Mouse (Mus musculus) ES-Bruce4 (cell line): ENCODE results near the gene Tbc1d16. TPM values are rescaled to one million over a fixed set of nuclear protein-coding genes. Genes with fewer than 3 reads are reported as not detected.

Experiments
- H3K27ac ChIP-seq: 2 replicates; pipeline ENCODE4 v1.5.1; 2012; ENCODE audit warnings: low read length, inconsistent platforms; ENCODE audit not compliant: insufficient read depth
- H3K27me3 ChIP-seq: 2 replicates; pipeline ENCODE4 v1.6.1; 2012; ENCODE audit warnings: mild to moderate bottlenecking, low read length, inconsistent platforms; ENCODE audit not compliant: control insufficient read depth, poor library complexity, insufficient read depth, severe bottlenecking
- H3K36me3 ChIP-seq: 2 replicates; pipeline ENCODE4 v1.6.1; 2012; ENCODE audit warnings: inconsistent platforms, mild to moderate bottlenecking, low read length, moderate library complexity; ENCODE audit not compliant: control insufficient read depth, poor library complexity, insufficient read depth, severe bottlenecking
- H3K4me1 ChIP-seq: one replicate; pipeline ENCODE4 v1.8.1; 2011; ENCODE audit warnings: low read length; ENCODE audit not compliant: control insufficient read depth, insufficient read depth
- H3K4me3 ChIP-seq: 2 replicates; pipeline ENCODE4 v1.5.1; 2011; ENCODE audit warnings: low read depth, mild to moderate bottlenecking, low read length
- H3K9ac ChIP-seq: 2 replicates; pipeline ENCODE4 v1.6.1; 2012; ENCODE audit warnings: low read depth, mild to moderate bottlenecking, inconsistent platforms; ENCODE audit not compliant: poor library complexity, severe bottlenecking
- H3K9me3 ChIP-seq: replicated peaks from 2 replicates; pipeline ENCODE4 v1.6.1; 2012; ENCODE audit warnings: mild to moderate bottlenecking, low read length, inconsistent platforms; ENCODE audit not compliant: control insufficient read depth, poor library complexity, insufficient read depth, severe bottlenecking
- CTCF ChIP-seq: IDR thresholded peaks from one replicate; pipeline ENCODE4 v1.8.1; 2011; ENCODE audit warnings: low read depth, low read length
- EP300 ChIP-seq: IDR thresholded peaks from 2 replicates; pipeline ENCODE4 v1.6.1; 2011; ENCODE audit warnings: low read depth, low read length; ENCODE audit not compliant: insufficient read depth
- POLR2A ChIP-seq: IDR thresholded peaks from one replicate; pipeline ENCODE4 v1.8.1; 2011; ENCODE audit warnings: low read length; ENCODE audit not compliant: insufficient read depth
- polyA plus RNA-seq: library from polyadenylated mRNA; stranded (reverse); fragments of >200 nt; gene quantifications from 2 replicates; pipeline ENCODE4 v1.2.4, GENCODE M21; 2011; ENCODE audit warnings: low read depth; ENCODE audit not compliant: missing spikeins, insufficient read depth, insufficient read length

Gene Tbc1d16
- polyA plus RNA-seq, 1 experiment = 15.9 TPM

- H3K4me3 ChIP-seq = no peak overlapping the region
- TF ChIP-seq CTCF (no peak), EP300 (no peak)
- H3K9me3 ChIP-seq = no peaks in the 10 kb centered on the region
- no peaks in the 10 kb centered on the region for H3K27me3 ChIP-seq
- H3K9ac ChIP-seq = no peak overlapping the region
- no peaks in the 10 kb centered on the region for H3K36me3 ChIP-seq
- no peak overlapping the region for H3K27ac ChIP-seq
- peaks cover 4% of the 10 kb centered on the region for H3K4me1 ChIP-seq
These were observed 36.7 kb downstream of the Tbc1d16 start for GRCm38 (mm10) chr11:119191606-119192081.

GRCm38 (mm10) chr11:119190498-119190897, 37.8 kb downstream of the Tbc1d16 start:
- Histone ChIP-seq H3K27me3 (no peaks in the 10 kb centered on the region), H3K4me1 (peaks cover 4% of the 10 kb centered on the region), H3K9ac (no peak overlapping the region), H3K27ac (no peak overlapping the region), H3K36me3 (no peaks in the 10 kb centered on the region), H3K4me3 (no peak overlapping the region), H3K9me3 (no peaks in the 10 kb centered on the region)
- TF ChIP-seq CTCF (peak; percentile 68), POLR2A (no peak)

- no peak overlapping the region for H3K9ac ChIP-seq
- H3K27ac ChIP-seq = no peak overlapping the region
- peaks cover 5% of the 10 kb centered on the region for H3K4me1 ChIP-seq
- TF ChIP-seq CTCF (no peak), POLR2A (no peak), EP300 (no peak)
- H3K36me3 ChIP-seq = no peaks in the 10 kb centered on the region
- H3K4me3 ChIP-seq = no peak overlapping the region
- H3K9me3 ChIP-seq = no peaks in the 10 kb centered on the region
- no peaks in the 10 kb centered on the region for H3K27me3 ChIP-seq
These were observed 39.0 kb downstream of the Tbc1d16 start for GRCm38 (mm10) chr11:119189319-119189718.

- Histone ChIP-seq H3K9ac (no peak overlapping the region), H3K27ac (no peak overlapping the region), H3K27me3 (no peaks in the 10 kb centered on the region), H3K4me1 (peaks cover 8% of the 10 kb centered on the region), H3K36me3 (no peaks in the 10 kb centered on the region), H3K4me3 (no peak overlapping the region), H3K9me3 (no peaks in the 10 kb centered on the region)
- TF ChIP-seq CTCF (no peak), POLR2A (no peak), EP300 (no peak)
These were observed 39.9 kb downstream of the Tbc1d16 start for GRCm38 (mm10) chr11:119188389-119188788.

- Histone ChIP-seq H3K4me1 (peaks cover 8% of the 10 kb centered on the region), H3K36me3 (no peaks in the 10 kb centered on the region), H3K27ac (no peak overlapping the region), H3K9me3 (no peaks in the 10 kb centered on the region), H3K9ac (no peak overlapping the region), H3K4me3 (no peak overlapping the region), H3K27me3 (no peaks in the 10 kb centered on the region)
- no peak for TF ChIP-seq EP300
- no peak for TF ChIP-seq CTCF
- TF ChIP-seq POLR2A = no peak
These were observed 40.5 kb downstream of the Tbc1d16 start for GRCm38 (mm10) chr11:119187800-119188197.

- H3K27ac ChIP-seq = no peak overlapping the region
- H3K4me3 ChIP-seq = no peak overlapping the region
- no peak overlapping the region for H3K9ac ChIP-seq
- no peaks in the 10 kb centered on the region for H3K9me3 ChIP-seq
- H3K27me3 ChIP-seq = no peaks in the 10 kb centered on the region
- H3K36me3 ChIP-seq = no peaks in the 10 kb centered on the region
- no peak for TF ChIP-seq EP300
- TF ChIP-seq CTCF = peak; percentile 84
- H3K4me1 ChIP-seq = peaks cover 8% of the 10 kb centered on the region
These were observed 41.1 kb downstream of the Tbc1d16 start for GRCm38 (mm10) chr11:119186989-119187799.
